20 mouse cellular contexts compared by ENCODE assay signal in genomic region chr12:44908028-44908702, GRCm38 (mm10).
DNase-seq lines count a peak whose midpoint lies in the region; ATAC-seq and TF ChIP-seq lines count a peak whose summit lies in the region.
"Had no signal": no experiment of that assay in that cellular context is flagged by ENCODE, and none has a peak within 500 bp of the region (broad histone marks: within the 10 kb centered on the region; RNA-seq: fewer than 3 reads in every experiment).

No protein-coding gene starts in this region.

- H3K27ac ChIP-seq in forebrain, embryonic 16.5 days (ENCODE audit: low read length): no peak overlapping the region
- no peak overlapping the region for H3K27ac ChIP-seq in forebrain, embryonic 14.5 days (ENCODE audit: low read depth, low read length)
- H3K27ac ChIP-seq in heart, postnatal 0 days (ENCODE audit: low read depth): no peak overlapping the region
- H3K27ac ChIP-seq in heart, embryonic 11.5 days (ENCODE audit: low read depth, low read length): no peak overlapping the region
- H3K27ac ChIP-seq: embryonic facial prominence, embryonic 13.5 days; hindbrain, embryonic 13.5 days; intestine, embryonic 15.5 days; kidney, embryonic 15.5 days; left cerebral cortex, adult 2 months; limb, embryonic 10.5 days; liver, embryonic 14.5 days had no signal

- H3K36me3 ChIP-seq in forebrain, embryonic 16.5 days (ENCODE audit: control insufficient read depth, insufficient read depth): no peaks in the 10 kb centered on the region
- H3K36me3 ChIP-seq in forebrain, embryonic 14.5 days (ENCODE audit: control insufficient read depth, insufficient read depth, low read length): no peaks in the 10 kb centered on the region
- no peaks in the 10 kb centered on the region for H3K36me3 ChIP-seq in heart, postnatal 0 days (replicated peaks; ENCODE audit: control insufficient read depth, insufficient read depth, low read length)
- no peaks in the 10 kb centered on the region for H3K36me3 ChIP-seq in heart, embryonic 11.5 days (ENCODE audit: control insufficient read depth, insufficient read depth, low read length)
- H3K36me3 ChIP-seq: embryonic facial prominence, embryonic 13.5 days; hindbrain, embryonic 13.5 days; intestine, embryonic 15.5 days; kidney, embryonic 15.5 days; limb, embryonic 10.5 days had no signal

- no peaks in the 10 kb centered on the region; the same call in 1 of the 2 replicates for H3K4me1 ChIP-seq in forebrain, embryonic 16.5 days (replicated peaks; ENCODE audit: control insufficient read depth, insufficient read depth, low read length)
- H3K4me1 ChIP-seq in forebrain, embryonic 14.5 days (ENCODE audit: control insufficient read depth, insufficient read depth, low read length): no peaks in the 10 kb centered on the region
- H3K4me1 ChIP-seq in heart, postnatal 0 days (ENCODE audit: control insufficient read depth, insufficient read depth): peaks cover 3% of the 10 kb centered on the region; the same call in 1 of the 2 replicates
- no peaks in the 10 kb centered on the region for H3K4me1 ChIP-seq in heart, embryonic 11.5 days (ENCODE audit: control insufficient read depth, insufficient read depth, low read length)
- H3K4me1 ChIP-seq: hindbrain, embryonic 13.5 days; intestine, embryonic 15.5 days; kidney, embryonic 15.5 days; limb, embryonic 10.5 days had no signal

- no peak overlapping the region for H3K9ac ChIP-seq in forebrain, embryonic 16.5 days (replicated peaks; ENCODE audit: low read depth, low read length)
- H3K9ac ChIP-seq in forebrain, embryonic 14.5 days (ENCODE audit: low read length): no peak overlapping the region
- H3K9ac ChIP-seq in heart, postnatal 0 days (replicated peaks; ENCODE audit: low read depth, low read length): no peak overlapping the region
- H3K9ac ChIP-seq in heart, embryonic 11.5 days (ENCODE audit: low read depth, low read length): no peak overlapping the region
- H3K9ac ChIP-seq: embryonic facial prominence, embryonic 13.5 days; hindbrain, embryonic 13.5 days; intestine, embryonic 15.5 days; kidney, embryonic 15.5 days; liver, embryonic 14.5 days had no signal

- TF ChIP-seq CTCF in heart, postnatal 0 days (IDR thresholded peaks at IDR 0.05; ENCODE audit: low read depth): no peak

- no peak for DNase-seq in forebrain, embryonic 14.5 days (ENCODE audit: low spot score)
- DNase-seq in heart, postnatal 0 days (ENCODE audit: low spot score): peak; percentile 19
- DNase-seq in embryo, embryonic 10.5 days (ENCODE audit: low spot score): no peak
- no peak for DNase-seq in cerebellum, adult 9-10 months
- DNase-seq: adrenal gland, adult 8-10 months; cerebellum, adult 11 months; midbrain, embryonic 14.5 days; thymus, postnatal 25 days had no signal

- no peaks in the 10 kb centered on the region for H3K27me3 ChIP-seq in forebrain, embryonic 16.5 days (replicated peaks; ENCODE audit: control insufficient read depth, insufficient read depth, low read length)
- no peaks in the 10 kb centered on the region for H3K27me3 ChIP-seq in forebrain, embryonic 14.5 days (replicated peaks; ENCODE audit: control insufficient read depth, insufficient read depth, low read length)
- H3K27me3 ChIP-seq in heart, postnatal 0 days (ENCODE audit: control insufficient read depth, insufficient read depth, low read length): no peaks in the 10 kb centered on the region
- H3K27me3 ChIP-seq in heart, embryonic 11.5 days (ENCODE audit: control insufficient read depth, insufficient read depth, low read length): no peaks in the 10 kb centered on the region
- H3K27me3 ChIP-seq: CH12.LX; embryonic facial prominence, embryonic 13.5 days; hindbrain, embryonic 13.5 days; intestine, embryonic 15.5 days; kidney, embryonic 15.5 days had no signal

- H3K4me2 ChIP-seq in forebrain, embryonic 16.5 days (ENCODE audit: low read length): no peak overlapping the region
- no peak overlapping the region for H3K4me2 ChIP-seq in forebrain, embryonic 14.5 days (ENCODE audit: low read length)
- H3K4me2 ChIP-seq in heart, postnatal 0 days (ENCODE audit: low read depth, low read length): no peak overlapping the region
- no peak overlapping the region for H3K4me2 ChIP-seq in heart, embryonic 11.5 days
- H3K4me2 ChIP-seq: embryonic facial prominence, embryonic 13.5 days; hindbrain, embryonic 13.5 days; intestine, embryonic 15.5 days; kidney, embryonic 15.5 days had no signal

- TF ChIP-seq EP300 in heart, postnatal 0 days (IDR thresholded peaks at IDR 0.05; ENCODE audit: low read depth): no peak

- WGBS in forebrain, embryonic 16.5 days: 74% methylated on average over 3 of the region's 3 CpGs
- 84% methylated on average over 3 of the region's 3 CpGs for WGBS in forebrain, embryonic 14.5 days
- 69% methylated on average over 3 of the region's 3 CpGs for WGBS in heart, postnatal 0 days
- WGBS in heart, embryonic 11.5 days (ENCODE audit: insufficient replicate concordance): 80% methylated on average over 3 of the region's 3 CpGs

- ATAC-seq in forebrain, embryonic 16.5 days: peak; percentile 33; the same call in 1 of the 2 replicates
- no peak for ATAC-seq in forebrain, embryonic 14.5 days
- no peak for ATAC-seq in heart, postnatal 0 days (ENCODE audit: insufficient read depth, low read depth)
- ATAC-seq in heart, embryonic 11.5 days (replicated peaks; ENCODE audit: insufficient number of reproducible peaks, low FRiP score, low TSS enrichment): no peak
- peak; percentile 78 for ATAC-seq in common myeloid progenitor, adult 5-6 weeks (replicated peaks; ENCODE audit: low read depth, poor library complexity, severe bottlenecking)
- peak; percentile 83 for ATAC-seq in megakaryocyte, adult 5-6 weeks (ENCODE audit: poor library complexity, severe bottlenecking)
- ATAC-seq: intestine, embryonic 15.5 days had no signal

- H3K9me3 ChIP-seq in forebrain, embryonic 16.5 days (ENCODE audit: control insufficient read depth, low read length): no peaks in the 10 kb centered on the region
- no peaks in the 10 kb centered on the region for H3K9me3 ChIP-seq in forebrain, embryonic 14.5 days (replicated peaks; ENCODE audit: control insufficient read depth, low read length)
- H3K9me3 ChIP-seq in heart, postnatal 0 days (replicated peaks; ENCODE audit: control insufficient read depth, low read length): no peaks in the 10 kb centered on the region
- H3K9me3 ChIP-seq in heart, embryonic 11.5 days (replicated peaks; ENCODE audit: control insufficient read depth, low read length): no peaks in the 10 kb centered on the region
- H3K9me3 ChIP-seq: embryonic facial prominence, embryonic 13.5 days; hindbrain, embryonic 13.5 days; intestine, embryonic 15.5 days; kidney, embryonic 15.5 days; limb, embryonic 10.5 days had no signal

- no peak overlapping the region for H3K4me3 ChIP-seq in forebrain, embryonic 16.5 days (replicated peaks; ENCODE audit: low read length)
- H3K4me3 ChIP-seq in forebrain, embryonic 14.5 days (ENCODE audit: low read depth, low read length): no peak overlapping the region
- no peak overlapping the region for H3K4me3 ChIP-seq in heart, postnatal 0 days (ENCODE audit: low read depth, low read length)
- no peak overlapping the region for H3K4me3 ChIP-seq in heart, embryonic 11.5 days (ENCODE audit: low read depth, low read length)
- H3K4me3 ChIP-seq: embryonic facial prominence, embryonic 13.5 days; hindbrain, embryonic 13.5 days; intestine, embryonic 15.5 days; kidney, embryonic 15.5 days; left cerebral cortex, adult 2 months; limb, embryonic 10.5 days had no signal

Comparison
In these comparisons a context has a peak if more than half of its experiments do, and no peak if none do; other contexts are left out.
1. ATAC-seq: peak in forebrain, embryonic 16.5 days (single experiment), common myeloid progenitor, adult 5-6 weeks (single experiment) and megakaryocyte, adult 5-6 weeks (single experiment); none in forebrain, embryonic 14.5 days (single experiment), heart, postnatal 0 days (single experiment) and heart, embryonic 11.5 days (single experiment).